Mouse (Mus musculus): ENCODE results near the gene Clhc1.

- no peak for TF ChIP-seq POLR2A (IDR thresholded peaks at IDR 0.05; ENCODE audit: borderline replicate concordance, control insufficient read depth, low read depth, low read length)
- TF ChIP-seq CTCF (IDR thresholded peaks at IDR 0.05; ENCODE audit: control insufficient read depth, insufficient read depth, low read length): no peak
These were observed 47.5 kb downstream of the Clhc1 start for GRCm38 (mm10) chr11:29595217-29595616.

All from bone marrow, adult 2 months (tissue).